Mouse (Mus musculus) ZHBTc4 (cell line): Measurements from ENCODE around the gene Itgb3bp.

Experiments used
- DNase-seq: peaks from one replicate; pipeline ENCODE4 v3.0.0-alpha.2; 2011; ENCODE audit warnings: low read depth, low spot score

Itgb3bp gene

DNA sequence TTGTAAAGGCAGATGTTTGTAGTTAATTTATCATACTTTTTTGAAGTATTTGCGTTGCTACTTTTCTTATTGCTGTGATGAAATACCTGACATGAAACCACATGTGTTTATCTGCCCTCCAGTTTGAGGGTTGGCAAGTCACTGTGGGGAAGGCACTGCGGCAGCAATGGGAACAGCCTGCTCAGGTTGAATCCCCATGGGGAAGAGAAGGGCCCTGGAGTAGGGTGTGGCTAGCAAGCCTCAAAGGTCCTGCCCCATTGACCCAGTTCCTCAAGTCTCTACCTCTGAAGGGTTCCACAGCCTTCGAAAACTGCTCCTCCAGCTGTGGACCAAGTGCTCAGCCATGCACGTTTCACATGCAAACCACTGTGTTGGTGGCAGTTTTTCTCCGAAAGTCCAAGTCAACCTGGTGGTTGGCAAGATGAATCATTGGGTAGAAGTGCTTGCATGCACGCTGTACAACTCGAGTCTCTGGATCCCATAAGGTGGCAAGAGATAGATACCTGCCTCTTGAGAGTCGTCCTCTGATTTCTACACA is 203.6 kb downstream of the Itgb3bp start:
- no peak for DNase-seq

DNA sequence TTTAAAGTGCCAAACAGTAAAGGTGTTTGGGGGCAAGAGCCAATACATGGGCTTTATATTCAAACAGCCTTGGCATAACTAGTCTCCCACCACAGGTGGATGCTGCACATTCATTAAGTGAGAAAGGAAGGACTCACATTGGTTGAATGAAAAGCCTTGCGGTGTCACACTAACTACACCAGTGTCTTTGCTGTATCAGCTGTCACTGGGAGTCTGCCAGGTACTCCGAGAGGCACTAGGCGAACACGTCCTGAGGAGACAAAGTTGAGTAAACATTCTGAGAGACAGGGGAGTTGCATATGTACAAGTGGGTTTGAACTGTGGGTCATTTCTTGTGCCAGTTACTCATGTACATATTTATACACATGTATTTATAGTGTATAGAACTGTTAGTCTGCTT is 205.3 kb downstream of the Itgb3bp start:
- no peak for DNase-seq

DNA sequence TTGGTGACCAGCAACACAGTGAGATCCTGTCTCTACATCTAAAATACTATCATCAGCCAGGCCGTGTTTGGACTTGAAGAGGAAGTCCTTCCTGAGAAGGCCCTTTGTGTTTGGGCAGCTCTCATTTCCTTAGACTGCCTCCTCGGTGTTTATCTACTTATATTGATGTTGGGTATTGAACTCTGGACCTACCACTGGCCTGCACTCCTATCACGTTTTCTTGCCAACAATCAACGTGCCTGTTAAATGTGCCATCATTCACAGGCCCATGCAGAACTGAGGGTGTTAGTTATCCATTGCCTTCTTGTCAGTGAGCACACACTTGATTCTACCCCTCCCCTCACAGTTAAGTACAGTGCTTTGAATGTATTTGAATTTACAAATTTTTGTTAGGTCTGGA is 211.7 kb downstream of the Itgb3bp start:
- no peak for DNase-seq

DNA sequence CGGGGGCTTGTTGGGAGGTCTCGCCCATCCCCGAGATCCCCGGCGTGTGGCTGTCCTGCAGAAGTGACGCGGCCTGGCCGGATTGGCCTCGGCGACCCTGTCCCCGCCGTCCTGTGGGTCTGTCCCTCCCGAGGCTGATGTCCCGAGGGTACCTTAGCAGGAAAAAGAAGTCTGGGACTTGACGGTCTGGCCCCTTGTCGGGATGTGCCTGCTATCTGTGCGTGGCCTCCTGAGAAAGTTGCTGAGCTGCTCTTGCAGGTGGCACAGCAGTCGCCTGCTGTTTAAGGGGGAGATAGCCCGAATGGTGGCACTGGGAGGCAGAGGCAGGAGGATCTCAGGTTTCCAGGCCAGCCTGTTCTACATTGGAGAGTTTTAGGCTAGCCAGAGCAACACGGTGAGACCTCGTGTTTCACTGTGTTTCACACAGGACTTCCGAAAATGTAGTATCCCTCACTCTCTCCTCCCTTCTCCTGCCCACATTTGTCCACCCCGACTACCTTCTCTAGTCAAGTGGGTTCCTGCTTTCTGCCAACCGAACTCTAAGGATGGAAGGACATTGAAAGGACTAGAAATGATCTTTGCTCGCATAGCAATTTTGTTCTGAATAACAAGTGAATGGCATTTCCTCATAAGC is 213.7 kb downstream of the Itgb3bp start:
- no peak for DNase-seq
